Mouse (Mus musculus): ENCODE results near the gene Ucn3.
"Not testable (repeated sequence)": the region's sequence is repeated elsewhere in the genome, so short reads cannot be mapped to it uniquely, and the experiment has no call there.

Ucn3 gene

GRCm38 (mm10) chr13:3945249-3945648, at the start of gene Ucn3:
Gene Ucn3 (minus strand): TSS chr13:3945349.
- no peak for DNase-seq (ENCODE audit: low spot score)

- no peak for DNase-seq (ENCODE audit: low spot score)
Measured at GRCm38 (mm10) chr13:3992081-3992480, 46.9 kb upstream of the Ucn3 start.

- DNase-seq (ENCODE audit: low spot score) = no peak
Measured at GRCm38 (mm10) chr13:3968849-3969248, 23.7 kb upstream of the Ucn3 start.

GRCm38 (mm10) chr13:3951198-3951914, 6.2 kb upstream of the Ucn3 start:
- DNase-seq (ENCODE audit: low spot score) = no peak

GRCm38 (mm10) chr13:3949477-3949876, 4.3 kb upstream of the Ucn3 start:
- DNase-seq (ENCODE audit: low spot score) = no peak

- DNase-seq (ENCODE audit: low spot score) = no peak
Measured at GRCm38 (mm10) chr13:3947267-3947666, 2.1 kb upstream of the Ucn3 start.

GRCm38 (mm10) chr13:3944699-3945098, 450 bp downstream of the Ucn3 start:
- DNase-seq (ENCODE audit: low spot score) = no peak

GRCm38 (mm10) chr13:3926046-3926445, 19.1 kb downstream of the Ucn3 start:
- DNase-seq (ENCODE audit: low spot score) = peak; percentile 70

- DNase-seq (ENCODE audit: low spot score) = peak; percentile 16
Measured at GRCm38 (mm10) chr13:3925632-3926031, 19.5 kb downstream of the Ucn3 start.

- DNase-seq (ENCODE audit: low spot score) = no peak
Measured at GRCm38 (mm10) chr13:3924483-3924882, 20.7 kb downstream of the Ucn3 start.

- DNase-seq (ENCODE audit: low spot score) = peak; percentile 92
Measured at GRCm38 (mm10) chr13:3917571-3918311, 27.4 kb downstream of the Ucn3 start, which contains the start of the genes Net1 and Tubal3. Gene Net1 (minus strand): TSS chr13:3918220. Gene Tubal3 (plus strand): TSS chr13:3918274.

GRCm38 (mm10) chr13:3913504-3913903, 31.6 kb downstream of the Ucn3 start:
- DNase-seq (ENCODE audit: low spot score) = no peak

- no peak for DNase-seq (ENCODE audit: low spot score)
Measured at GRCm38 (mm10) chr13:3910356-3910755, 34.8 kb downstream of the Ucn3 start.

GRCm38 (mm10) chr13:3908262-3908661, 36.9 kb downstream of the Ucn3 start:
- DNase-seq (ENCODE audit: low spot score) = no peak

GRCm38 (mm10) chr13:3907151-3907696, 37.9 kb downstream of the Ucn3 start:
- DNase-seq (ENCODE audit: low spot score) = no peak

GRCm38 (mm10) chr13:3899301-3899700, 45.8 kb downstream of the Ucn3 start:
- no peak for DNase-seq (ENCODE audit: low spot score)

GRCm38 (mm10) chr13:3898202-3898601, 46.9 kb downstream of the Ucn3 start:
- not testable (repeated sequence) for DNase-seq (ENCODE audit: low spot score)

- DNase-seq (ENCODE audit: low spot score) = peak; percentile 67
Measured at GRCm38 (mm10) chr13:3896913-3897312, 48.2 kb downstream of the Ucn3 start.

- DNase-seq (ENCODE audit: low spot score) = no peak
Measured at GRCm38 (mm10) chr13:3896032-3896431, 49.1 kb downstream of the Ucn3 start.

GRCm38 (mm10) chr13:3895397-3895980, 49.7 kb downstream of the Ucn3 start:
- peak; percentile 59 for DNase-seq (ENCODE audit: low spot score)

- no peak for DNase-seq (ENCODE audit: low spot score)
Measured at GRCm38 (mm10) chr13:3894549-3894948, 50.6 kb downstream of the Ucn3 start.

- DNase-seq (ENCODE audit: low spot score) = peak; percentile 94
Measured at GRCm38 (mm10) chr13:3893126-3893734, 51.9 kb downstream of the Ucn3 start.
